Mouse (Mus musculus) C2C12 (cell line): ENCODE data around the gene Zfc3h1. TPM values are rescaled to one million over a fixed set of nuclear protein-coding genes. Genes with fewer than 3 reads are reported as not detected.

Experiments used
- H3K27me3 ChIP-seq: one replicate; pipeline ENCODE4 v1.6.1; 2011; ENCODE audit not compliant: control insufficient read depth, insufficient read depth, insufficient read length
- H3K36me3 ChIP-seq: one replicate; pipeline ENCODE4 v1.6.1; 2011; ENCODE audit not compliant: control insufficient read depth, insufficient read depth
- H3K4me3 ChIP-seq: one replicate; pipeline ENCODE4 v1.5.1; 2011; ENCODE audit warnings: mild to moderate bottlenecking, control low read depth; ENCODE audit not compliant: poor library complexity, insufficient read depth, severe bottlenecking
- H3K79me2 ChIP-seq: one replicate; pipeline ENCODE4 v1.6.1; 2011; ENCODE audit not compliant: control insufficient read depth, insufficient read depth
- H3K79me3 ChIP-seq: one replicate; pipeline ENCODE4 v1.6.1; 2011; ENCODE audit warnings: low read depth, control low read depth
- H3ac ChIP-seq: one replicate; pipeline ENCODE3; 2011; ENCODE audit warnings: low read depth; ENCODE audit not compliant: control insufficient read depth, insufficient read length
- CEBPB ChIP-seq: IDR thresholded peaks from one replicate; pipeline ENCODE4 v1.6.1; 2011; ENCODE audit warnings: low read depth, mild to moderate bottlenecking, control low read depth, moderate library complexity
- CTCF ChIP-seq: IDR thresholded peaks from one replicate; pipeline ENCODE4 v1.5.1; 2011; ENCODE audit not compliant: control insufficient read depth, insufficient read depth, insufficient read length
- FOSL1 ChIP-seq: IDR thresholded peaks from one replicate; pipeline ENCODE4 v1.8.0; 2011; ENCODE audit warnings: mild to moderate bottlenecking, low read length; ENCODE audit not compliant: poor library complexity, insufficient read depth, severe bottlenecking
- MAX ChIP-seq: IDR thresholded peaks from one replicate; pipeline ENCODE4 v1.6.1; 2011; ENCODE audit warnings: mild to moderate bottlenecking, control low read depth
- MYOD1 ChIP-seq: IDR thresholded peaks from one replicate; pipeline ENCODE4 v1.6.1; 2011; ENCODE audit warnings: low read depth; ENCODE audit not compliant: control insufficient read depth, insufficient read length
- MYOG ChIP-seq: IDR thresholded peaks from one replicate; pipeline ENCODE4 v1.6.1; 2011; ENCODE audit not compliant: control insufficient read depth, insufficient read length; ENCODE audit errors: extremely low read depth
- USF1 ChIP-seq: IDR thresholded peaks from one replicate; pipeline ENCODE4 v1.6.1; 2011; ENCODE audit warnings: low read depth, mild to moderate bottlenecking, control low read depth, moderate library complexity
- polyA plus RNA-seq: library from polyadenylated mRNA; unstranded; fragments of >200 nt; fragmentation: generic; extraction: Trizol; gene quantifications from one replicate; pipeline ENCODE4 v1.2.1, GENCODE M21; 2012; ENCODE audit warnings: missing spikeins

The Zfc3h1 gene
- polyA plus RNA-seq, 1 experiment = 5.9 TPM

DNA sequence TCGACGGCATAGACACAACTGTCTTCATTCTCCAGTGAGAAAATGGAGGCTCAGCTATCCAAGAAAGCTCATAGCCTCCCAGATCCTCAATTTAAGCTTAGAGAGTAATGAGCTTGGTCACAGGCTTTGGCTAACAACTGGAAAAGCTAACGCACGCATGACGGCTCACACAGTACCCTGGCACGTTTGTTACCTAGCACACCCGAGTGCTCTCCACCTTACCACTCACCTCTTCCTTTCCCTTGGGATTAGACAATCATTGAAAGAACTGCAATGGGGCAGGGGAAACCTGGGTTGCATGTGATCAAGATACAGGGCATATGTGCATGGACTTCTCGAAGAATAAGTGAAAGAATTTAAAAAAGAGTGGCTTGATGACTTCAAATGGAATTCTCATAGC, 83.2 kb downstream of the Zfc3h1 start:
- TF ChIP-seq MYOD1 (no peak), MYOG (no peak), CTCF (no peak), USF1 (no peak), MAX (no peak), FOSL1 (no peak)
- Histone ChIP-seq H3K27me3 (peaks cover 13% of the 10 kb centered on the region), H3K79me3 (no peaks in the 10 kb centered on the region), H3K4me3 (no peak overlapping the region), H3ac (no peak overlapping the region), H3K36me3 (no peaks in the 10 kb centered on the region), H3K79me2 (no peaks in the 10 kb centered on the region)

DNA sequence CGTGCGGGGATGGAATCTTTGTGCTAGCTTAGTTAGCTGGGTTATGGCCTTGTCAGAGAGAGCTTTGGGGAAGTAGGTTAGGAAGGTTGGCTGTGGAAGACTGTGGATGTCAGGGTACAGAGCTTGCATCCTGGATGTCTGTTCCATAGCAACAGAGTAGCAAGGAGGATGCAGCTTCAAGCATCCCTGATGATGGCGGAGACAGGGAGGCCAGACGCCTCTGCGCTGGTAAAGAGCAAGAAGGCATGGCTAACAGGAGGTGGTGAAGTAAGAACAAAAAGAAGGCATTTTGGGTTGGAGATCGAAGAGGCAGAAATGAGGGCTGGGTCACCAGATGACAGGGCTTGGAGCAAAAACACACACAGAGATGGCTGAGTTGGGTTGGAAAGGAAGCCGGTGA, 83.9 kb downstream of the Zfc3h1 start:
- TF ChIP-seq CEBPB (no peak), CTCF (no peak), FOSL1 (no peak), MAX (no peak), MYOD1 (no peak), MYOG (no peak), USF1 (no peak)
- peaks cover 13% of the 10 kb centered on the region for H3K27me3 ChIP-seq

DNA sequence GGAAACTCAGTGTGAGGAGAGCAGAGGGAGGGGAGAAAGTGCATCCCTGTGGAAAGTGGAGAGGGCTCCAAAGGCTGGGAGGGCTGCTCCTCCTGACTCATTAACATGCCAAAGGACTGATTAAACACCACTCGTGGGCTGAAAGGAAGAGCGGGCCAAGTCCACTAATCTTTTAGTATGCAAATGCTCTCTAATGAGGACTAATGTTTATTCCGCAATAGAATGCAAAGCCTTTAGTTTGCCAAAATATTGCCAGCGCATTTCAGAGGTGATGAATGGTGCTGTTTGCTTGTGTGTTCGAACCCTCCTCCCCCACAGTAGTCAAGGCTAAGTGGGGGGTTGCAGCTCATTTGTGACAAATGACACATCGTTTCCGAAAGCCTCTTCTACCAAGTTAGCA, 84.3 kb downstream of the Zfc3h1 start:
- Histone ChIP-seq H3ac (no peak overlapping the region), H3K27me3 (peaks cover 10% of the 10 kb centered on the region), H3K79me2 (no peaks in the 10 kb centered on the region), H3K36me3 (no peaks in the 10 kb centered on the region), H3K79me3 (no peaks in the 10 kb centered on the region), H3K4me3 (no peak overlapping the region)
- TF ChIP-seq MYOG (no peak), FOSL1 (no peak), MYOD1 (no peak), CTCF (no peak), MAX (no peak), CEBPB (no peak), USF1 (no peak)

More for the DNA sequence above, 83.9 kb downstream of the Zfc3h1 start:
- Histone ChIP-seq H3K79me3 (no peaks in the 10 kb centered on the region), H3K36me3 (no peaks in the 10 kb centered on the region), H3ac (no peak overlapping the region), H3K4me3 (no peak overlapping the region), H3K79me2 (no peaks in the 10 kb centered on the region)

DNA sequence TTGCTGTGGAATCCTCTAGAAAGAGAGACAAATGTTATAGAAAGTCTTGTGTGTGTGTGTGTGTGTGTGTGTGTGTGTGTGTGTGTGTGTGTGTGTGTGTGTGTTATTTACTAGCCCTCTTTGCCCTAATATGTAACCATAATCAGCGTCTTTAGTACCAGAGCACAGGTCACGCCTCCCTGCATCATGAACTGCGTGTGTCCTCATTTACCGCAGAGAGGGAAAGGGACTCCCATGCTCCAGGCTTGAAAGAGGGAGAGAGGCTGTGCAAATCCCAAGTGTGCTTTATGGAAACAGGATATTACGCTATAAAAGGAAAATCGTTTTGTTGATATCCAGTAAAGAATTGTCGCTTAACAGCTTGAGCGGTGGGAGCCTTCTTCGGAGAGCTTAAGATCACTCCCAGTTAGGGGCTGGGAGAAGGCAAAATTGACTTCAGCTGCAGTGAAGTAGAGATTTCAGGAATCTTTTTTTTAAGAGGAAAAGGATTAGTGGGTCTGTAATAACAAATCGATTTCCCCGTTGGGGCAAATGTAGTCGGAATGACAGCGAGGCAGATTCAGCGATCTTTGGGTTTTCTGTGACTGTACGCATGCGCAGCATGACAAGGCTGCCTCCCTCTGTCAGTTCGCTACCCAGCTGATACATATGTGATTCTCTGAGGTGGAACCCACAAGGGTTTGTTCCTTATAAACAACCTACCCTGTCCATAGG, 86.0 kb downstream of the Zfc3h1 start:
- no peaks in the 10 kb centered on the region for H3K79me2 ChIP-seq
- TF ChIP-seq CTCF (no peak), MYOG (no peak), MYOD1 (no peak), MAX (no peak), CEBPB (no peak), FOSL1 (no peak), USF1 (no peak)
- no peak overlapping the region for H3K4me3 ChIP-seq
- no peaks in the 10 kb centered on the region for H3K36me3 ChIP-seq
- H3K79me3 ChIP-seq = no peaks in the 10 kb centered on the region
- no peak overlapping the region for H3ac ChIP-seq
- peaks cover 3% of the 10 kb centered on the region for H3K27me3 ChIP-seq

DNA sequence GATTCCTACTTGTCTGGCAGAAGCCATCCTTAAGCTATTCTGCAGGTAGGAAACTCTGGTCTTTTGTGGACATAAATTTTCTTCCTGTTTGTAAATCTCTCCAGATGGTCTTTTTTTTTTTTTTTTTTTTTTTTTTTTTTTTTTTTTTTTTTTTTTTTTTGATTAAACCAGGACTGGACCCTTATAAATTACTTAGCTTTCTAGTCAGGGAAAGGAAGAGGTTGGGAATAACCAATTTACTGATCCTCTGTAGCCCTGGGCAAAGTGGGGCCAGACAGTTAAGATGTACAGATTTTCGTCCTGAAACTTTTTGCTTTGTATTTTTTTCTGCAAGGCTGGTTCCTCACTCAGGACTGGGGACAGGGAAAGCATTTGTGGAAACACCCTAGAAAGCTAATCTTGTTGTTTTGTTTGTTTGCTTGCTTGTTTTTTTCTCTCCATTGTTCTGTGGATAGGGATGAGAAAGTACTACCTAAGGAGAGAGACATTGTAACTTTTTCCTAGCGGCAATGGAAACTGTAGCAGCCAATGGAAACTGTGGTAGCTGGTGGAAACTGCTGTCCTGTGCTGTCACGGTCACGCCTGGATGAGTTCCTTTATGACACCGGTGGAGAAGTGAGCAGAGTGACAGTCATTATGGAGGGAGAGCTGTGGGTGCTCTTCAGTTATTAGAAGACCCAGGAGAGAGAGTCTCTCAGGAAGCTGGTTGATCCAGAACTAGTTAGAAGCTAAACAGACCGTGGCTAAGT, 88.6 kb downstream of the Zfc3h1 start:
- no peaks in the 10 kb centered on the region for H3K27me3 ChIP-seq
- H3ac ChIP-seq = no peak overlapping the region
- no peak for TF ChIP-seq MYOG
- TF ChIP-seq FOSL1 = no peak
- TF ChIP-seq CEBPB = no peak

More for the DNA sequence above, 88.6 kb downstream of the Zfc3h1 start:
- H3K79me3 ChIP-seq = no peaks in the 10 kb centered on the region
- no peak overlapping the region for H3K4me3 ChIP-seq
- no peaks in the 10 kb centered on the region for H3K36me3 ChIP-seq
- H3K79me2 ChIP-seq = no peaks in the 10 kb centered on the region
